10 mouse cellular contexts compared by ENCODE assay signal in the genomic region with DNA sequence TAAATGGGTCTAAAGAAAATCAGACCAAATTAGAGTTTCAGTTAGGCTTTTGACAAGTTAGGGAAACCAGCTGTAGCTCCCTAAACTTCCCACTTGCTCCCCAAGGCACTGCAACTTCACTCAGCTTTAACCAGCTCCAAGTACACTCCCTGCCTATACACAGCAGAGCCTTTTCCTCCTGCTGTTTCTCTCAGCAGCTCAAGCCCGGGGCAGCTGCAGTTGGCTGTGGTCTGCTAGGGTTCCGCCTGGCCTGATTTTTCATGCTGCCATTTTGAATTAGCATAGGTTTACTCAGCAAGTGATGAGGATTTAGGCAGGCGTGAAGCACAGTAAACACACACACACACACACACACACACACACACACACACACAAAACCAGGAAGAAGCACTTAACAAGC. TPM values are rescaled to one million over a fixed set of nuclear protein-coding genes. Genes with fewer than 3 reads are reported as not detected.
DNase-seq lines count a peak whose midpoint lies in the region; ATAC-seq lines count a peak whose summit lies in the region.
"Had no signal": no experiment of that assay in that cellular context is flagged by ENCODE, and none has a peak within 500 bp of the region (broad histone marks: within the 10 kb centered on the region; RNA-seq: fewer than 3 reads in every experiment).

No protein-coding gene starts in this region.

- peak; percentile 25 to 36 for DNase-seq in heart, adult 9 months (ENCODE audit: low spot score in 2 of 2)
- no peak for DNase-seq in heart, embryonic 10.5 days (ENCODE audit: low spot score)
- peak; percentile 74 to 80 for DNase-seq in cerebellum, postnatal 10 days
- DNase-seq in natural killer cell, adult 2 months (ENCODE audit: low spot score in 2 of 2) = no peak
- DNase-seq in gastrocnemius, postnatal 25 days = no peak
- no peak for DNase-seq in adrenal gland, postnatal 4 days (ENCODE audit: low spot score in 2 of 2)
- DNase-seq: liver, embryonic 13.5 days had no signal

- no peak for ATAC-seq in heart, embryonic 14.5 days (ENCODE audit: insufficient number of reproducible peaks, insufficient read depth, low FRiP score, low read depth)
- peak; percentile 57; the same call in 1 of the 2 replicates for ATAC-seq in midbrain, embryonic 16.5 days

- WGBS in heart, embryonic 10.5 days = 51% methylated on average over 3 of the region's 3 CpGs
- 59% methylated on average over 3 of the region's 3 CpGs for WGBS in heart, embryonic 14.5 days
- WGBS in midbrain, embryonic 16.5 days = 2% methylated on average over 3 of the region's 3 CpGs

- H3K9me3 ChIP-seq in heart, embryonic 10.5 days = no peaks in the 10 kb centered on the region
- H3K9me3 ChIP-seq in heart, embryonic 14.5 days (ENCODE audit: control insufficient read depth, low read length) = no peaks in the 10 kb centered on the region
- no peaks in the 10 kb centered on the region for H3K9me3 ChIP-seq in midbrain, embryonic 16.5 days (replicated peaks; ENCODE audit: control insufficient read depth, low read length, poor library complexity, severe bottlenecking)
- H3K9me3 ChIP-seq: liver, embryonic 13.5 days had no signal

- peak overlapping the region; percentile 98 for H3K4me2 ChIP-seq in heart, embryonic 14.5 days (ENCODE audit: low read length)
- peak overlapping the region; percentile 80 for H3K4me2 ChIP-seq in midbrain, embryonic 16.5 days (ENCODE audit: low read length)

- H3K4me1 ChIP-seq in heart, embryonic 10.5 days = peaks cover 14% of the 10 kb centered on the region
- H3K4me1 ChIP-seq in heart, embryonic 14.5 days (ENCODE audit: control insufficient read depth in 2 of 2, insufficient read depth in 2 of 2, low read length in 2 of 2) = peaks cover 0 to 7% of the 10 kb centered on the region in 2 experiments; a peak in 1 of 4 replicates
- H3K4me1 ChIP-seq in midbrain, embryonic 16.5 days (ENCODE audit: control insufficient read depth, insufficient read depth, low read length) = peaks cover 37% of the 10 kb centered on the region

- no peak overlapping the region for H3K4me3 ChIP-seq in heart, embryonic 10.5 days
- H3K4me3 ChIP-seq in heart, embryonic 14.5 days (ENCODE audit: control insufficient read depth in 1 of 2, insufficient read depth in 1 of 2, low read depth in 1 of 2, low read length in 2 of 2) = no peak overlapping the region
- peak overlapping the region; percentile 69 for H3K4me3 ChIP-seq in midbrain, embryonic 16.5 days (ENCODE audit: low read depth, low read length)
- H3K4me3 ChIP-seq: erythroblast, embryonic 14.5 days had no signal

- no peak overlapping the region for H3K9ac ChIP-seq in heart, embryonic 14.5 days (ENCODE audit: low read length)
- peak overlapping the region; percentile 93 for H3K9ac ChIP-seq in midbrain, embryonic 16.5 days (ENCODE audit: low read depth, low read length)
- H3K9ac ChIP-seq: liver, embryonic 13.5 days had no signal

- H3K36me3 ChIP-seq in heart, embryonic 10.5 days = no peaks in the 10 kb centered on the region
- no peaks in the 10 kb centered on the region for H3K36me3 ChIP-seq in heart, embryonic 14.5 days (ENCODE audit: control insufficient read depth, insufficient read depth, low read length)
- H3K36me3 ChIP-seq in midbrain, embryonic 16.5 days (ENCODE audit: control insufficient read depth, insufficient read depth, low read length) = no peaks in the 10 kb centered on the region
- H3K36me3 ChIP-seq: liver, embryonic 13.5 days had no signal

- H3K27me3 ChIP-seq in heart, embryonic 10.5 days (ENCODE audit: insufficient read depth, poor library complexity, severe bottlenecking) = peaks cover 40% of the 10 kb centered on the region
- peaks cover 7% of the 10 kb centered on the region; the same call in 1 of the 2 replicates for H3K27me3 ChIP-seq in heart, embryonic 14.5 days (ENCODE audit: control insufficient read depth, insufficient read depth, low read length)
- no peaks in the 10 kb centered on the region for H3K27me3 ChIP-seq in midbrain, embryonic 16.5 days (ENCODE audit: control insufficient read depth, insufficient read depth, low read depth, low read length)

- H3K27ac ChIP-seq in heart, embryonic 10.5 days = no peak overlapping the region
- H3K27ac ChIP-seq in heart, embryonic 14.5 days (replicated peaks in 1 of 2; ENCODE audit: control insufficient read depth in 1 of 2, insufficient read depth in 1 of 2, low read depth in 2 of 2, low read length in 2 of 2) = no peak overlapping the region
- H3K27ac ChIP-seq in midbrain, embryonic 16.5 days (ENCODE audit: low read length) = peak overlapping the region; percentile 94
- H3K27ac ChIP-seq: liver, embryonic 13.5 days had no signal

RNA-seq across cellular contexts. Expression of gene Scrn1, which starts 1.3 kb away (rescaled TPM):
- 10.5 and 12.1 TPM in 2 replicates for polyA plus RNA-seq in heart, embryonic 10.5 days (2016; fragmentation: Nextera tagmentation; extraction: Ambion mirVana)
- polyA plus RNA-seq in heart, embryonic 14.5 days (2014; fragmentation: Nextera tagmentation; extraction: Ambion mirVana) = 7.5 and 11.1 TPM in 2 replicates
- polyA plus RNA-seq in midbrain, embryonic 16.5 days (2015; fragmentation: Nextera tagmentation; extraction: Ambion mirVana) = 125 and 130 TPM in 2 replicates
- total RNA-seq in gastrocnemius, postnatal 25 days (2021) = 1 to 10 TPM; 3.3 to 4.2 TPM
- total RNA-seq in adrenal gland, postnatal 4 days (2021) = 10 to 100 TPM; 29.9 to 33.5 TPM
- polyA plus RNA-seq: erythroblast, embryonic 14.5 days had no signal

RNA-seq across cellular contexts. Expression of gene Plekha8, which starts 29.9 kb away (rescaled TPM):
- polyA plus RNA-seq in heart, embryonic 10.5 days (2016; fragmentation: Nextera tagmentation; extraction: Ambion mirVana) = 10.3 and 11.9 TPM in 2 replicates
- polyA plus RNA-seq in heart, embryonic 14.5 days (2014; fragmentation: Nextera tagmentation; extraction: Ambion mirVana) = 8.2 and 8.9 TPM in 2 replicates
- 8.3 and 9.5 TPM in 2 replicates for polyA plus RNA-seq in midbrain, embryonic 16.5 days (2015; fragmentation: Nextera tagmentation; extraction: Ambion mirVana)
- 1 to 10 TPM; 3.8 to 4.0 TPM for total RNA-seq in gastrocnemius, postnatal 25 days (2021)
- total RNA-seq in adrenal gland, postnatal 4 days (2021) = 10 to 100 TPM; 18.3 to 18.7 TPM

RNA-seq across cellular contexts. Expression of gene Fkbp14, which starts 32.1 kb away (rescaled TPM):
- 19.8 and 24.6 TPM in 2 replicates for polyA plus RNA-seq in heart, embryonic 10.5 days (2016; fragmentation: Nextera tagmentation; extraction: Ambion mirVana)
- 23.5 and 26.9 TPM in 2 replicates for polyA plus RNA-seq in heart, embryonic 14.5 days (2014; fragmentation: Nextera tagmentation; extraction: Ambion mirVana)
- polyA plus RNA-seq in midbrain, embryonic 16.5 days (2015; fragmentation: Nextera tagmentation; extraction: Ambion mirVana) = 7.1 and 8.1 TPM in 2 replicates
- total RNA-seq in gastrocnemius, postnatal 25 days (2021) = 1 to 10 TPM; 7.6 to 8.4 TPM
- total RNA-seq in adrenal gland, postnatal 4 days (2021) = 10 to 100 TPM; 30.5 to 30.7 TPM
- polyA plus RNA-seq: erythroblast, embryonic 14.5 days had no signal

Comparison
In these comparisons a context has a peak if more than half of its experiments do, and no peak if none do; other contexts are left out.
1. DNase-seq: peak in heart, adult 9 months (2 of 2) and cerebellum, postnatal 10 days (2 of 2); none in heart, embryonic 10.5 days (single experiment), natural killer cell, adult 2 months (0 of 2), gastrocnemius, postnatal 25 days (single experiment) and adrenal gland, postnatal 4 days (0 of 2).